Mouse (Mus musculus) CD4-positive naive resting alpha-beta T cell, adult 76 days (primary cell): ENCODE measurements around the gene Akr1c12. TPM values are rescaled to one million over a fixed set of nuclear protein-coding genes. Genes with fewer than 3 reads are reported as not detected.

ENCODE experiments used
- total RNA-seq: library from RNA; stranded (reverse); gene quantifications from one replicate; pipeline ENCODE4 v1.2.4, GENCODE M21; 2023

The Akr1c12 gene
- 1.9 TPM for total RNA-seq

DNA sequence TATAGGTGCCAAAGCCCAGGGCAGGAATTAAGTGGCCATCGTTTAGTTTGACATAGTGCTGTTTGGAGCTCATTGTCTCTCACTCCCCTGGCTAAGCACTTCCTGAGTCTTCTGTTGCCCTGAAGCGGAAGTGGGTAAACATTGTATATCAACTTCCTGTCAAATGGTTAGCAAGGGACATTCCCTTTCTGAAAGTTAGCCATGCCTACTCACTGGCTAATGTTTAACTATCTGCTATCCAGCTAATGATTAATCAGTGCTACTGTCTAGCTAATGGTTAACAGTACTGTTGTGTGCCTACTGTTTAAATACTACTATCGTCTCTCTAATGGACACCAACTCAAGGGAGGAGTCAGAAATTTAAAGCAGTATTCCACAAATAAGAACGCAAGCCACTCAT, at the start of gene Akr1c12:
Akr1c12 (minus strand) TSS at position 150 of the 400 bp plus-strand sequence.

GRCm38 (mm10) chr13:4228441-4228840, 50.8 kb downstream of the Akr1c12 start, which contains the start of gene Akr1c19:
Gene Akr1c19 (plus strand): TSS chr13:4228700.

Other genes with a start within 250 kb of the Akr1c12 start
- not detected for gene Akr1c14, start 230.4 kb downstream of the Akr1c12 start, total RNA-seq
- 0.50 TPM for gene Akr1c18, start 128.8 kb downstream of the Akr1c12 start, total RNA-seq
- gene Akr1c13, start 88.3 kb downstream of the Akr1c12 start, total RNA-seq = 11.7 TPM
- gene Akr1c19, start 50.7 kb downstream of the Akr1c12 start, total RNA-seq = not detected
- not detected for gene Akr1c6, start 154.9 kb upstream of the Akr1c12 start, total RNA-seq
- not detected for gene Akr1c20, start 243.9 kb upstream of the Akr1c12 start, total RNA-seq